Mouse (Mus musculus): ENCODE results near the gene Gm11213. TPM values are rescaled to one million over a fixed set of nuclear protein-coding genes. Genes with fewer than 3 reads are reported as not detected.

Gm11213 gene
- polyA plus RNA-seq (2017; shearing (Covaris generic)), result not detected

DNA sequence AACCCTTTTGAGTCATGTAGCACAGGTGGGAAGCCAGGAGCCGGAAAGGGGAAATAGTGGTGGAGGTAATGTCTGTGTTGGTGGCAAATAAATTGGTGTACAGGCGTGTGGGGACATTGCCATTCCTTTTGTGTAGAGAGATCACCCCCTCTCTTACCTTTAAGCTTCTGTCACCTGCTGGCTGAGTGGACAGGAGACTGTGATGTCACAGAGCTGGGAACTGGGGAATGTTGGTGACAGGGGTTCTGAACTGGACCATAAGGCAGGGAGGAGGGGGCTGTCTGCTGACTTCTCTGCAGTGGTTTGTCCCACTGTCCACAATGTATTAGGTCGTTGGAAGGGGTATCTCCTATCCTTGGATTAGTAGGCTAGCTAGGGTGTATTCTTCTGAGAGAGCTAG, at the start of gene Gm11213:
Gene Gm11213, minus strand, starts transcription at position 317 of the 400 bp plus-strand sequence.

DNA sequence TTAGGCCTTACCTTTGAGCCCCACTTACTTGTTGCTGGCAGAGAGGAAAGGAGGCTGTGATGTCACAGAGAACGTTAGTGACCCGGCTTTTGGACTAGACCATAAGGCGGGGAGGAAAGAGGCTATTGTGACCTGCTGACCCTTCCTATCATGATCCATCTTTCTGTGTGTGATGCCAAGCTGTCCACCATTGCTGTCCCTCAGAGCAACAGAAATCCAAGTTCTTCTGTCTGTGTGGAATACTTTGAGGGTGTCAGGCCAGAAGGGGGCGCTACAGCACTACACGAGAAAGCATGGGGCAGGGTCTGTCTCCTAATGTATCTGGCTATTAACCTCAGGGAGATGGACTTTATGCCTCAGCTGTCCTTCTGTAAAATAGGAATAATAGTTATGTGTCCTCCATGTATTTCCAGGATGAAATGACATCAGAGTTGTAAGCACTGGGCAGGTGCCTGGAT, 17.3 kb upstream of the Gm11213 start, which contains the start of gene Tex48:
Gene Tex48, minus strand, starts transcription at position 51 of the 458 bp plus-strand sequence.

DNA sequence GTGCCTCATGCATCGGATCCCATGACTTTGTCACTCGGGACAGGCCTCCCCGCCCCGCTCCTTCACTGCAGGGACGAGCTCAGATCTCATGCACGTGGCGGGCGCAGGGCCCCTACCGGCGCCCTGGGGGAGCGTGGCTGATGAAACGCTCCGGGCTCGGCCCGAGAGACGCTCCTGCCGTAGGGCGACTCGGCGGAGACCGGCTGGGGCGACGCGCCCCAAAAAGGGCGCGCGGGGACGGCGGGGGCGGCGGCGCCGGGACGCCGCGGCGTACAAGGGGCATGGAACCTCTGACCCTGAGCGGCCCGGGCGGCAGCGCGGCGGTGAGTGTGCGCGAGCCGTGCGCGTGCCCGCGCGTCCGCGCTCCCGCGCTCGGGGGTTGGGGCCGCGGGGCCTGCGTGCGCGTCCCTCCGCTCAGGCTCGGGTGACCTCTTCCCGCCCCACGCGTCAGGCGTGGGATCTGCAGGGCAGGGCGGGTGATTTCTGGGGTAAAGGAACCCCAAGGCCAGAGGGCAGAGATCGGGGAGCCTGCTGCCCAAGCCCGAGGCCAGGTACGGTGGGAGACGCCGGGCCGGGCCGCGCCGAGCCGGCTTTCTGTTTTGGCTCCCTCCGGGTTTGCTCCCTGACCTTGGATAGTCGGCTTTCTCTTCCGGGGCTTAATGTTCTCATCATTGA, 46.5 kb downstream of the Gm11213 start, which contains the start of gene Tmem268:
Gene Tmem268, plus strand, starts transcription at position 375 of the 675 bp plus-strand sequence.

Other genes starting within 250 kb of the Gm11213 start
- 0.41 TPM for gene Orm3, start 249.1 kb downstream of the Gm11213 start, polyA plus RNA-seq (2017; shearing (Covaris generic))
- 0.81 TPM for gene Orm2, start 242.8 kb downstream of the Gm11213 start, polyA plus RNA-seq (2017; shearing (Covaris generic))
- gene Akna, start 201.9 kb downstream of the Gm11213 start, polyA plus RNA-seq (2017; shearing (Covaris generic)), result 423 TPM
- gene Whrn, start 109.3 kb downstream of the Gm11213 start, polyA plus RNA-seq (2017; shearing (Covaris generic)), result 2.6 TPM
- 155 TPM for gene Atp6v1g1, start 60.5 kb downstream of the Gm11213 start, polyA plus RNA-seq (2017; shearing (Covaris generic))
- gene Tmem268, start 46.5 kb downstream of the Gm11213 start, polyA plus RNA-seq (2017; shearing (Covaris generic)), result 32.2 TPM
- not detected for gene Tex48, start 17.2 kb upstream of the Gm11213 start, polyA plus RNA-seq (2017; shearing (Covaris generic))
- gene Gm11214, start 58.1 kb upstream of the Gm11213 start, polyA plus RNA-seq (2017; shearing (Covaris generic)), result not detected
- gene Tnfsf15, start 139.9 kb upstream of the Gm11213 start, polyA plus RNA-seq (2017; shearing (Covaris generic)), result 0.14 TPM

Measured in CD4-positive, CD25-positive, alpha-beta regulatory T cell, adult 9 weeks (primary cell).